Mouse (Mus musculus): ENCODE data around the gene Wfikkn2. TPM values are rescaled to one million over a fixed set of nuclear protein-coding genes. Genes with fewer than 3 reads are reported as not detected.

Wfikkn2 gene
- polyA plus RNA-seq, 1 experiment: 0.75 TPM

DNA sequence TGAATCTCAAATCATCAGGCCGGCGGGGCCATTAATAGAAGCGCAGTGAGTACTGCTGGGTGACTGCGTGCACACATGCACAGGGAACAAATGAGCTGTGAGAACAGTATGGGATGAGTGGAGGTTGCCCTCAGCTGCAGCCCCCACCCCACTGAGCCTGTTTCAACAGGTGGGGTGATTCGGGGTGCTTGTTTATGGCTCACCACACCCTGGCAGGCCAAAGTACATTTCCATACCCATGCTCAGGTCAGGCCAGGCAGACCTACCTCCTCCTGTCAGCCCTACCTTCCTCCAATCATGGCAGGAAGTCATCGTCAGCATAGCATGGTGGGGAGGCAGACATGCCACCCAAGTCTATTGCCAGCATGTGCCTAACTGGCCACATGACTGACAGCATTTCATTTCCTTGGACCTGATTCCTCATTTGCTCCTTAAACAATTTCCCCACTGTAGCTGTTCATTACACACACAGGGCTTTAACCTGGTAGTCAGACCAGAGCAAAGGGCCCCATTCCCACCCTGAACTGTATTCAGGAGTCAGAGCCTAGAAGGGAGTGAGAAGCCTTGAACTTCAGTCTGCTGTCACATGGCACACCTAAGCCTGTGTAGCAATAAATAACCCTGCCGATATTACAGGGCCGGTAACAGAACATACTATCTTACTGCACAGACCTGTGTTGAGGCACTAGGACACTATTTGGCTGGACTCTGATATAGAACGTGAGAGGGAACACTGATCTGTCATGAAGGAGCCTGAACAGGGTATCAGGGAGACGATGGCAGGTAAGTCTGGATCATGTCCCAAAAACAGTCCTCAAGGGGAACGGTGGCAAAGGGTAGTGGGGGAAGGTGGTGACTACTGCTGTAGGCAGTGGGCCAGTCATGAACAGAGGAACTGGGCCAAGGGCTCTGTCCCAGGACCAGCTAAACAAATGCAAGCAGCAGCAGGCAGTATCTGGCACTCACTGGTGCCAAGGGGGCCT, 35.7 kb upstream of the Wfikkn2 start, which contains the start of gene Gm21885:
Gene Gm21885, plus strand, starts transcription at position 675 of the 983 bp plus-strand sequence.
- no peak for TF ChIP-seq CTCF (IDR thresholded peaks at IDR 0.05; ENCODE audit: borderline replicate concordance, insufficient read depth, low read depth, low read length)
- no peak for TF ChIP-seq POLR2A (IDR thresholded peaks at IDR 0.05; ENCODE audit: borderline replicate concordance, insufficient read depth, low read length)
- DNase-seq: peak; percentile 40 to 49
- Histone ChIP-seq H3K4me1 (ENCODE audit: control insufficient read depth, insufficient read depth, low read length) (peaks cover 12% of the 10 kb centered on the region), H3K27ac (ENCODE audit: insufficient read depth, low read length) (no peak within 1 kb of the TSS), H3K4me3 (replicated peaks; ENCODE audit: insufficient read depth, low read depth, low read length) (no peak within 1 kb of the TSS), H3K27me3 (ENCODE audit: control insufficient read depth, insufficient read depth, low read length) (no peaks in the 10 kb centered on the region)
- WGBS: 46% methylated on average over 11 of the region's 11 CpGs

GRCm38 (mm10) chr11:94276869-94277337, 31.1 kb upstream of the Wfikkn2 start:
- H3K27ac ChIP-seq (ENCODE audit: insufficient read depth, low read length): peak overlapping the region; percentile 40
- TF ChIP-seq CTCF (IDR thresholded peaks at IDR 0.05; ENCODE audit: borderline replicate concordance, insufficient read depth, low read depth, low read length) (peak; percentile 99), POLR2A (IDR thresholded peaks at IDR 0.05; ENCODE audit: borderline replicate concordance, insufficient read depth, low read length) (peak; percentile 38; the same call in 1 of the 2 replicates)
- WGBS: 7% methylated on average over 20 of the region's 20 CpGs
- peak overlapping the region; percentile 54 for H3K4me3 ChIP-seq (replicated peaks; ENCODE audit: insufficient read depth, low read depth, low read length)
- H3K4me1 ChIP-seq (ENCODE audit: control insufficient read depth, insufficient read depth, low read length): peaks cover 7% of the 10 kb centered on the region
- no peaks in the 10 kb centered on the region for H3K27me3 ChIP-seq (ENCODE audit: control insufficient read depth, insufficient read depth, low read length)
- peak; percentile 93 to 96 for DNase-seq

GRCm38 (mm10) chr11:94275686-94276085, 29.9 kb upstream of the Wfikkn2 start:
- H3K4me3 ChIP-seq (replicated peaks; ENCODE audit: insufficient read depth, low read depth, low read length): no peak overlapping the region
- no peak overlapping the region for H3K27ac ChIP-seq (ENCODE audit: insufficient read depth, low read length)
- 93% methylated on average over 2 of the region's 2 CpGs for WGBS
- no peaks in the 10 kb centered on the region for H3K27me3 ChIP-seq (ENCODE audit: control insufficient read depth, insufficient read depth, low read length)
- TF ChIP-seq CTCF (IDR thresholded peaks at IDR 0.05; ENCODE audit: borderline replicate concordance, insufficient read depth, low read depth, low read length) (no peak), POLR2A (IDR thresholded peaks at IDR 0.05; ENCODE audit: borderline replicate concordance, insufficient read depth, low read length) (no peak)
- DNase-seq: no peak
- H3K4me1 ChIP-seq (ENCODE audit: control insufficient read depth, insufficient read depth, low read length): no peaks in the 10 kb centered on the region

DNA sequence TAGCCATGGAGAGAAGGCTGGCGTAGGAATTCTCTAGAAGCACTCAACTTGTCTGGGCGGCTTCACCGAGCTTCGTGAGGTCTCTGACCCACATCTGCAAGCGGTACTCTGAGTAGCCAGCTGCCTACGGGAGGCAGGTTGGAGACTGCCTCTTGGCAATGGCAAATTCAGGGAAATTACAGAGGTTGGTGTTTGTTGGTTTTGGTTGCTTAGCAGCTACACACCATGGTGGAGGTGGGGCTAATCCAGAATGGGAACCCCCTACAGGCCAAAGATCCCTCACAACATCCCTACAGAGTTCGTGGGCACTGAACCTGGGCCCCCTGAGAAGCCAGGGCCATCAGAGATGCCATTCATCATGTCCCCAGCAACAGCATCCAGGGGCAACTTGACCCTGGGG, 29.4 kb upstream of the Wfikkn2 start:
- Histone ChIP-seq H3K4me3 (replicated peaks; ENCODE audit: insufficient read depth, low read depth, low read length) (no peak overlapping the region), H3K27ac (ENCODE audit: insufficient read depth, low read length) (no peak overlapping the region), H3K27me3 (ENCODE audit: control insufficient read depth, insufficient read depth, low read length) (no peaks in the 10 kb centered on the region), H3K4me1 (ENCODE audit: control insufficient read depth, insufficient read depth, low read length) (no peaks in the 10 kb centered on the region)
- no peak for DNase-seq
- TF ChIP-seq POLR2A (IDR thresholded peaks at IDR 0.05; ENCODE audit: borderline replicate concordance, insufficient read depth, low read length): no peak
- no peak for TF ChIP-seq CTCF (IDR thresholded peaks at IDR 0.05; ENCODE audit: borderline replicate concordance, insufficient read depth, low read depth, low read length)
- WGBS: 86% methylated on average over 7 of the region's 7 CpGs

- H3K4me3 ChIP-seq (replicated peaks; ENCODE audit: insufficient read depth, low read depth, low read length): no peak overlapping the region
- WGBS: 85% methylated on average over 10 of the region's 10 CpGs
- no peaks in the 10 kb centered on the region for H3K27me3 ChIP-seq (ENCODE audit: control insufficient read depth, insufficient read depth, low read length)
- no peaks in the 10 kb centered on the region for H3K4me1 ChIP-seq (ENCODE audit: control insufficient read depth, insufficient read depth, low read length)
- no peak for TF ChIP-seq POLR2A (IDR thresholded peaks at IDR 0.05; ENCODE audit: borderline replicate concordance, insufficient read depth, low read length)
- TF ChIP-seq CTCF (IDR thresholded peaks at IDR 0.05; ENCODE audit: borderline replicate concordance, insufficient read depth, low read depth, low read length): no peak
- DNase-seq: no peak
- H3K27ac ChIP-seq (ENCODE audit: insufficient read depth, low read length): no peak overlapping the region
Observed at GRCm38 (mm10) chr11:94274206-94274867, 28.5 kb upstream of the Wfikkn2 start.

GRCm38 (mm10) chr11:94272960-94273927, 27.4 kb upstream of the Wfikkn2 start:
- 85% methylated on average over 21 of the region's 21 CpGs for WGBS

GRCm38 (mm10) chr11:94271015-94271414, 25.2 kb upstream of the Wfikkn2 start:
- no peaks in the 10 kb centered on the region for H3K4me1 ChIP-seq (ENCODE audit: control insufficient read depth, insufficient read depth, low read length)
- no peak overlapping the region for H3K4me3 ChIP-seq (replicated peaks; ENCODE audit: insufficient read depth, low read depth, low read length)
- 86% methylated on average over 2 of the region's 2 CpGs for WGBS
- TF ChIP-seq POLR2A (IDR thresholded peaks at IDR 0.05; ENCODE audit: borderline replicate concordance, insufficient read depth, low read length): no peak
- no peak for TF ChIP-seq CTCF (IDR thresholded peaks at IDR 0.05; ENCODE audit: borderline replicate concordance, insufficient read depth, low read depth, low read length)
- no peak for DNase-seq
- no peak overlapping the region for H3K27ac ChIP-seq (ENCODE audit: insufficient read depth, low read length)
- no peaks in the 10 kb centered on the region for H3K27me3 ChIP-seq (ENCODE audit: control insufficient read depth, insufficient read depth, low read length)

More at GRCm38 (mm10) chr11:94272960-94273927, 27.4 kb upstream of the Wfikkn2 start:
- no peaks in the 10 kb centered on the region for H3K4me1 ChIP-seq (ENCODE audit: control insufficient read depth, insufficient read depth, low read length)
- no peak for DNase-seq
- no peak overlapping the region for H3K4me3 ChIP-seq (replicated peaks; ENCODE audit: insufficient read depth, low read depth, low read length)
- H3K27ac ChIP-seq (ENCODE audit: insufficient read depth, low read length): no peak overlapping the region
- no peaks in the 10 kb centered on the region for H3K27me3 ChIP-seq (ENCODE audit: control insufficient read depth, insufficient read depth, low read length)
- TF ChIP-seq CTCF (IDR thresholded peaks at IDR 0.05; ENCODE audit: borderline replicate concordance, insufficient read depth, low read depth, low read length): no peak

All from cerebellum, adult 2 months (tissue).